Mouse (Mus musculus) heart, embryonic 16.5 days (tissue): ENCODE results near the gene Dbp. TPM values are rescaled to one million over a fixed set of nuclear protein-coding genes. Genes with fewer than 3 reads are reported as not detected.
"Not testable (repeated sequence)": the region's sequence is repeated elsewhere in the genome, so short reads cannot be mapped to it uniquely, and the experiment has no call there.

Source experiments
- ATAC-seq: fragments of 200-750 bp; cut with Nextera tagmentation; replicated peaks from 2 replicates; pipeline ENCODE4 v1.8.0; 2017; ENCODE audit warnings: moderate number of reproducible peaks; ENCODE audit not compliant: insufficient read depth, low FRiP score; ENCODE audit errors: extremely low read depth
- H3K27ac ChIP-seq: fragments of 300-500 bp; sonication (generic); 2 replicates; pipeline ENCODE4 v1.5.1; 2014; ENCODE audit warnings: mild to moderate bottlenecking, low read length, control low read depth, moderate library complexity
- H3K27me3 ChIP-seq: fragments of 300-500 bp; sonication (generic); 2 replicates; pipeline ENCODE4 v1.6.1; 2014; ENCODE audit warnings: low read length, mixed read lengths; ENCODE audit not compliant: control insufficient read depth, insufficient read depth
- H3K36me3 ChIP-seq: fragments of 300-500 bp; sonication (generic); 2 replicates; pipeline ENCODE4 v1.6.1; 2014; ENCODE audit not compliant: control insufficient read depth, insufficient read depth
- H3K4me1 ChIP-seq: fragments of 300-500 bp; sonication (generic); 2 replicates; pipeline ENCODE4 v1.6.1; 2014; ENCODE audit warnings: low read length, mixed read lengths; ENCODE audit not compliant: control insufficient read depth, insufficient read depth
- H3K4me2 ChIP-seq: fragments of 300-500 bp; sonication (generic); 2 replicates; pipeline ENCODE4 v1.6.1; 2014; ENCODE audit warnings: low read depth, mild to moderate bottlenecking, control low read depth, low read length
- H3K4me3 ChIP-seq: fragments of 300-500 bp; sonication (generic); 2 replicates; pipeline ENCODE4 v1.5.1; 2014; ENCODE audit warnings: mild to moderate bottlenecking, control low read depth, low read length
- H3K9ac ChIP-seq: fragments of 300-500 bp; sonication (generic); 2 replicates; pipeline ENCODE4 v1.6.1; 2014; ENCODE audit warnings: low read length, control low read depth
- H3K9me3 ChIP-seq: fragments of 300-500 bp; sonication (generic); replicated peaks from 2 replicates; pipeline ENCODE4 v1.6.1; 2016; ENCODE audit warnings: low read length; ENCODE audit not compliant: control insufficient read depth
- WGBS: fragments of 180-500 bp; shearing (Covaris S2); extraction: QIAGEN DNeasy Blood & Tissue Kit; methylation state at CpG from one replicate; pipeline ENCODE4 v1.1.7; 2014; 5-methylcytosine and 5-hydroxymethylcytosine counted together
- polyA plus RNA-seq: library from polyadenylated mRNA; unstranded; fragments of >200 nt; fragmentation: Nextera tagmentation; extraction: Ambion mirVana; gene quantifications from 2 replicates; pipeline ENCODE4 v1.2.1, GENCODE M21; 2015

Dbp gene
- polyA plus RNA-seq, result 3.0 and 3.6 TPM in 2 replicates

- peaks cover 6% of the 10 kb centered on the region for H3K27me3 ChIP-seq
- H3K9ac ChIP-seq, result peak within 1 kb of the TSS; percentile 91
- no peaks in the 10 kb centered on the region; the same call in 1 of the 2 replicates for H3K36me3 ChIP-seq
- H3K9me3 ChIP-seq, result no peaks in the 10 kb centered on the region
- under 1% methylated on average over 36 of the region's 36 CpGs for WGBS
- ATAC-seq, result peak; percentile 85
- H3K4me2 ChIP-seq, result peak within 1 kb of the TSS; percentile 99
- H3K4me1 ChIP-seq, result peaks cover 47% of the 10 kb centered on the region
- peak within 1 kb of the TSS; percentile 95 for H3K27ac ChIP-seq
- H3K4me3 ChIP-seq, result peak within 1 kb of the TSS; percentile 76
These were observed at the start of gene Dbp for GRCm38 (mm10) chr7:45704730-45705442. Gene Dbp, plus strand, starts transcription at chr7:45705088.

GRCm38 (mm10) chr7:45660746-45661478, 44.0 kb upstream of the Dbp start:
- H3K4me2 ChIP-seq, result no peak overlapping the region
- H3K4me3 ChIP-seq, result no peak overlapping the region
- no peaks in the 10 kb centered on the region for H3K36me3 ChIP-seq
- H3K4me1 ChIP-seq, result 0 out of 2 replicates have a peak, but pooled peaks cover 4% of the 10 kb centered on the region
- ATAC-seq, result no peak
- no peak overlapping the region for H3K27ac ChIP-seq
- no peaks in the 10 kb centered on the region for H3K27me3 ChIP-seq
- H3K9ac ChIP-seq, result no peak overlapping the region
- WGBS, result 77% methylated on average over 11 of the region's 11 CpGs
- peaks cover 7% of the 10 kb centered on the region for H3K9me3 ChIP-seq

- H3K4me3 ChIP-seq, H3K27me3 ChIP-seq, H3K9me3 ChIP-seq, H3K36me3 ChIP-seq, H3K4me1 ChIP-seq, ATAC-seq, H3K4me2 ChIP-seq, H3K9ac ChIP-seq, H3K27ac ChIP-seq: not testable (repeated sequence)
- 95% methylated on average over 5 of the region's 6 CpGs for WGBS
These were observed 43.2 kb upstream of the Dbp start for GRCm38 (mm10) chr7:45661702-45662101.

GRCm38 (mm10) chr7:45665303-45666138, 39.4 kb upstream of the Dbp start:
- 46% methylated on average over 13 of the region's 13 CpGs for WGBS
- no peak overlapping the region for H3K4me3 ChIP-seq
- H3K9me3 ChIP-seq, result no peaks in the 10 kb centered on the region
- no peaks in the 10 kb centered on the region for H3K36me3 ChIP-seq
- 0 out of 2 replicates have a peak, but pooled peaks cover 4% of the 10 kb centered on the region for H3K4me1 ChIP-seq
- H3K9ac ChIP-seq, result no peak overlapping the region
- H3K27ac ChIP-seq, result no peak overlapping the region
- no peaks in the 10 kb centered on the region for H3K27me3 ChIP-seq
- H3K4me2 ChIP-seq, result no peak overlapping the region
- no peak for ATAC-seq

GRCm38 (mm10) chr7:45666161-45666560, 38.7 kb upstream of the Dbp start, which contains the start of gene Fut2:
Gene Fut2, minus strand, starts transcription at chr7:45666394.
- H3K4me3 ChIP-seq, result no peak within 1 kb of the TSS
- 0 out of 2 replicates have a peak, but pooled peaks cover 4% of the 10 kb centered on the region for H3K4me1 ChIP-seq
- H3K36me3 ChIP-seq, result no peaks in the 10 kb centered on the region
- no peak within 1 kb of the TSS for H3K4me2 ChIP-seq
- H3K27me3 ChIP-seq, result no peaks in the 10 kb centered on the region
- WGBS, result 77% methylated on average over 7 of the region's 7 CpGs
- ATAC-seq, result no peak
- H3K27ac ChIP-seq, result no peak within 1 kb of the TSS
- H3K9ac ChIP-seq, result no peak within 1 kb of the TSS
- no peaks in the 10 kb centered on the region for H3K9me3 ChIP-seq

GRCm38 (mm10) chr7:45667761-45668160, 37.1 kb upstream of the Dbp start:
- no peaks in the 10 kb centered on the region for H3K27me3 ChIP-seq
- H3K9ac ChIP-seq, result no peak overlapping the region
- no peak overlapping the region for H3K4me3 ChIP-seq
- H3K4me2 ChIP-seq, result no peak overlapping the region
- H3K9me3 ChIP-seq, result 0 out of 2 replicates have a peak, but pooled peaks cover 3% of the 10 kb centered on the region
- no peak overlapping the region for H3K27ac ChIP-seq
- H3K36me3 ChIP-seq, result no peaks in the 10 kb centered on the region
- 0 out of 2 replicates have a peak, but pooled peaks cover 4% of the 10 kb centered on the region for H3K4me1 ChIP-seq
- 68% methylated on average over 14 of the region's 14 CpGs for whole genome bisulfite sequencing
- no peak for ATAC-seq

- 0 out of 2 replicates have a peak, but pooled peaks cover 4% of the 10 kb centered on the region for H3K4me1 ChIP-seq
- 0 out of 2 replicates have a peak, but pooled peaks cover 3% of the 10 kb centered on the region for H3K9me3 ChIP-seq
- WGBS, result 94% methylated on average over 9 of the region's 9 CpGs
- no peak overlapping the region for H3K4me2 ChIP-seq
- H3K4me3 ChIP-seq, result no peak overlapping the region
- no peak overlapping the region for H3K9ac ChIP-seq
- H3K27me3 ChIP-seq, result no peaks in the 10 kb centered on the region
- no peak for ATAC-seq
- H3K36me3 ChIP-seq, result no peaks in the 10 kb centered on the region
- H3K27ac ChIP-seq, result no peak overlapping the region
These were observed 36.0 kb upstream of the Dbp start for GRCm38 (mm10) chr7:45668921-45669320.

GRCm38 (mm10) chr7:45677627-45678295, 27.1 kb upstream of the Dbp start:
- Histone ChIP-seq H3K36me3 (no peaks in the 10 kb centered on the region), H3K27me3 (no peaks in the 10 kb centered on the region), H3K4me2 (no peak overlapping the region), H3K4me3 (no peak overlapping the region), H3K9ac (no peak overlapping the region), H3K9me3 (no peaks in the 10 kb centered on the region), H3K27ac (no peak overlapping the region), H3K4me1 (peaks cover 26% of the 10 kb centered on the region)
- WGBS, result 78% methylated on average over 7 of the region's 7 CpGs
- no peak for ATAC-seq
